Mouse (Mus musculus) yolk sac, embryonic 10.5 days (tissue): ENCODE results near the gene Tfr2.

Experiments used
- DNase-seq: peaks from one replicate; pipeline ENCODE4 v3.0.0-alpha.2; 2017; ENCODE audit warnings: low spot score

The Tfr2 gene

DNA sequence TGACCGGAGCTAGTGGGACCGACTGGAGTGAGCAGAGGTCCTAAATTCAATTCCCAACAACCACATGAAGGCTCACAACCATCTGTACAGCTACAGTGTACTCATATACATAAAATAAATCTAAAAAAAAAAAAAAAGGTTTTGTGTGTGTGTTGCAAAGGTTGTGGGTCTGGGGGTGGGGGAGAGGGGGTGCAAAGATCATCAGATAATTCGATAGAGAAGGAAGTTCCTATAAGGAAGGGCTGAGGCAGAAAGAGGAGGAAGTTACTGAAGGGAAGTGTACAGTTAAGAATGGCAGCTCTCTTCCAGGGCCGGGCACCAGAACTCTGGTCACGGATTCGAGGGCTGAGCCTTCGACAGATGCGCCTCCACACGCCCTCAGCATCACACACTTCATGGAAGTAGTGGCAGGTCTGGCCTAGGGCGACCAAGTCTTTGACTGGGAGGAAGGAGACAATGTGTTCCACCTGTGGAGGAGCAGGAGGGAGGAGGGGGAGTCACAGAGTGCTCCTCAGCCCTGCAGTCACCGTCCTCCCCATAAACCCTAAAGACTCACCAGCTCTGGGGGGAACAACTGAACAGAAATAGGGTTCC lies 54.4 kb downstream of the Tfr2 start:
- no peak for DNase-seq

DNA sequence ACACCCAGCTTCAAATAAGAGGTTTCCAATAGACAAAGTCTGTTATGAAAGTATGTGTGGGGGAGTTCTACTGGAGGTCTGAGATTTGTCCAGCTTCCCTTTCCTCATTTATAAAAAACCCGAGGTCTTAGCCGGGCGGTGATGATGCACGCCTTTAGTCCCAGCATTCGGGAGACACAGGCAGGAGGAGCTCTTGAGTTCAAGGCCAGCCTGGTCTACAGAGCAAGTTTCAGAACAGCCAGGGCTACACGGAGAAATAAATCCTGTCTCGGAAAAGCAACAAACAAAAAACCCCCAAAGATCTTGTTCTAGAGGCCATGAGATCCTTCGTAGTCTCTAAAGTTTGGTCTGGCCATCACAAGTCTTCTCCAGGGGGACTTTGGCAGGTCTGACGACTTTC lies 58.4 kb downstream of the Tfr2 start:
- DNase-seq, result no peak

- DNase-seq, result peak; percentile 100
Observed at GRCm38 (mm10) chr5:137628498-137629305, 59.1 kb downstream of the Tfr2 start, which contains the start of the genes Fbxo24, Lrch4 and Gm20605. TSS of gene Fbxo24 (minus strand) at chr5:137629002. TSS of gene Lrch4 (plus strand) at chr5:137629121. TSS of gene Gm20605 (plus strand) at chr5:137629175.

DNA sequence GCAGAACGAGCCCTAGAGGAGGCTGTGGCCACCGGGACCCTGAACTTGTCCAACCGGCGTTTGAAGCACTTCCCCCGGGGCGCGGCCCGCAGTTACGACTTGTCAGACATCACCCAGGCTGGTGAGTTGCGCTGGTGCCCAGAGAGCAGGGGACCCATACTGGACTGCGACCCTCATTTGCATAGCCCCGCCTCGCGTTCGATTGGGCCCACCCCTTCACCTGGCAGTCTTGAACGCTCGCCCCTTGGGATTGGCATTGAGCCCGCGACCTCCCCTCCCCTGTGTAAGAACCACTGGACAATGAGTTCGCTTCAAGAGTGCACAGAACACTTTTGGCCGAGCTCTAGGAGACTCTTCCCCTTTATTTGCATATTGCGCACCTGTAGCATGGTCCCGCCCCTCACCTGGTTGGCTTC lies 59.7 kb downstream of the Tfr2 start:
- DNase-seq, result peak; percentile 87

- no peak for DNase-seq
Observed at GRCm38 (mm10) chr5:137629906-137630545, 60.4 kb downstream of the Tfr2 start.

DNA sequence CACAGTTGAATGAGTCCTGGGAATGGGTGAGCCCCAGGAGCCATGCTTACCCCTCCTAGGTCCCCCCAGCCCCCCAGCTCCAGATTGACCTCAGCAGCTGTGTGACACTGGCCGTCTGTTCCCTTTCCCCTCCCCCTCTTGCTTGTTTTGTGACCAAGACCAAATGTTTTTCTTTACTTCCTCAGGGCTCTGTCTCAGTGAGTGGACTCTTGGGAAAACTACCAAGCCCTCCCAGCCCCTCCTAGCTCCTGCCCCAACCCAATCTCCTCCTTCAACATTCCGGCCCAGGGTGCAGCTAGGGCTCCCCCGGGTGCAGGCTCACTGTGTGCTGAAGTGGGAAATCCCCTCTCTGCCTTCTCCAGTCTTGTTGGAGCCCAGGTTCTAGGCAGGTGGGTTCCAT lies 61.0 kb downstream of the Tfr2 start:
- DNase-seq, result no peak

- no peak for DNase-seq
Observed at GRCm38 (mm10) chr5:137631171-137631570, 61.5 kb downstream of the Tfr2 start.

GRCm38 (mm10) chr5:137631591-137631990 lies 62.0 kb downstream of the Tfr2 start:
- DNase-seq, result no peak

GRCm38 (mm10) chr5:137633397-137634084 lies 63.9 kb downstream of the Tfr2 start:
- DNase-seq, result no peak
